Mouse (Mus musculus): Measurements from ENCODE around the gene Fkbp2.

GRCm38 (mm10) chr19:6949951-6950350 lies 30.4 kb downstream of the Fkbp2 start:
- no peak for TF ChIP-seq CTCF (IDR thresholded peaks at IDR 0.05; ENCODE audit: borderline replicate concordance, control insufficient read depth, extremely low read depth, insufficient read depth, low read length, poor library complexity)
- TF ChIP-seq POLR2A (IDR thresholded peaks at IDR 0.05; ENCODE audit: control insufficient read depth, extremely low read depth, insufficient read depth, low read length, poor library complexity), result no peak
